Mouse (Mus musculus) heart, embryonic 12.5 days (tissue): Measurements from ENCODE around the gene Hand1. TPM values are rescaled to one million over a fixed set of nuclear protein-coding genes. Genes with fewer than 3 reads are reported as not detected.
A peak's percentile ranks its signal among the peaks of the same experiment; 100 is the strongest.

ENCODE experiments used
- ATAC-seq: fragments of 200-750 bp; cut with Nextera tagmentation; 2 replicates; pipeline ENCODE4 v1.8.0; 2017; ENCODE audit warnings: moderate TSS enrichment, moderate library complexity; ENCODE audit not compliant: insufficient number of reproducible peaks, low FRiP score
- H3K27ac ChIP-seq: fragments of 300-500 bp; sonication (generic); 2 replicates; pipeline ENCODE4 v1.5.1; 2016; ENCODE audit warnings: mild to moderate bottlenecking, moderate library complexity; ENCODE audit not compliant: poor library complexity, severe bottlenecking
- H3K27me3 ChIP-seq: fragments of 300-500 bp; sonication (generic); replicated peaks from 2 replicates; pipeline ENCODE4 v1.6.1; 2016; ENCODE audit warnings: mild to moderate bottlenecking, moderate library complexity
- H3K36me3 ChIP-seq: fragments of 300-500 bp; sonication (generic); 2 replicates; pipeline ENCODE4 v1.6.1; 2016; ENCODE audit warnings: mild to moderate bottlenecking, moderate library complexity
- H3K4me1 ChIP-seq: fragments of 300-500 bp; sonication (generic); replicated peaks from 2 replicates; pipeline ENCODE4 v1.6.1; 2016; ENCODE audit warnings: mild to moderate bottlenecking
- H3K4me2 ChIP-seq: fragments of 300-500 bp; sonication (generic); 2 replicates; pipeline ENCODE4 v1.6.1; 2016; ENCODE audit warnings: mild to moderate bottlenecking, moderate library complexity
- H3K4me3 ChIP-seq: fragments of 300-500 bp; sonication (generic); 2 replicates; pipeline ENCODE4 v1.5.1; 2016; ENCODE audit warnings: mild to moderate bottlenecking
- H3K9ac ChIP-seq: fragments of 300-500 bp; sonication (generic); 2 replicates; pipeline ENCODE4 v1.6.1; 2016; ENCODE audit warnings: mild to moderate bottlenecking, moderate library complexity
- H3K9me3 ChIP-seq: fragments of 300-500 bp; sonication (generic); replicated peaks from 2 replicates; pipeline ENCODE4 v1.6.1; 2016; ENCODE audit warnings: mild to moderate bottlenecking, moderate library complexity
- WGBS: fragments of 180-500 bp; shearing (Covaris S2); methylation state at CpG from one replicate; pipeline ENCODE4 v1.1.7; 2016; 5-methylcytosine and 5-hydroxymethylcytosine counted together
- polyA plus RNA-seq: library from polyadenylated mRNA; unstranded; fragments of >200 nt; fragmentation: Nextera tagmentation; extraction: Ambion mirVana; gene quantifications from 2 replicates; pipeline ENCODE4 v1.2.1, GENCODE M21; 2016

Gene Hand1
- polyA plus RNA-seq, 1 experiment from 2014 or later: 62.0 TPM

DNA sequence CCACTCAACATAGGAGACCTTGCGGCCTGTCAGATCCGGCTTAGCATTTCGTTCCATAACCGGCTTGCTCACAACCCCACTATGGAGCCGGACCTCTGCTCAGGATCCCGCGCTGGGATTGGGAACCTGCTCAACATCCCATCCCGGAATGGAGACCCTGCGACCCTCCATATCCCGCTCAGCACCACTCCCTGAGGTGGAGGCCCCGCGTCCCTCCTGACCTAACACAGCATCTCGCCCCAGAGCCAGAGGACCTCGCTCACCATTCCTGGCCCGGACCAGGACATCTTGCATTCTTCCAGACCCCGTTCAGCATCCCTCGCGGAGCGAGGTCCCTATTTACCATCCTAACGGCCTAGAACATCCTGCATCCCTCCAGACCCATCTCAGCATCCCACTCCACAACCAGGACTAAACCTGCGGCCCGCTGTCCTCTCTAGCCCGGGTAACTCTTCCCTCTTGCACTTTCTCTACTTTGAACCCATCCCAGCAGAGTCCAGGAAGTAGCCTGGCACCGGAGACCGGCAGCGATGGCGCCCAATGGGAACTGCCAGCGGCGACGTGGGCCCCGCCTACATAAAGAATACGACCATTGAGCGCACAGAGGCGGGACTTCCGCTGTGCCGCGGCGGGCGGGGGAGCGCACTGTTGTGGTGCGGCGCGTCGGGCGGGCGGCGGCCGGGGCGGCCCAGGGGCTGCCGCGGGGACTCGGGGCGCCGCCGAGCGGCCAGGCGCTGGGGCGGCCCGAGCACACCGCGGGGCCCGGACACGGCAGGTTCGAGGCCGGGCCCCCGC, 31.4 kb downstream of the Hand1 start, which contains the start of gene Sap30l:
Gene Sap30l (plus strand): TSS at position 667 of the 795 bp plus-strand sequence.
- Histone ChIP-seq H3K27me3 (no peaks in the 10 kb centered on the region), H3K36me3 (no peaks in the 10 kb centered on the region), H3K4me3 (peak within 1 kb of the TSS; percentile 99), H3K27ac (peak within 1 kb of the TSS; percentile 89), H3K9ac (peak within 1 kb of the TSS; percentile 97), H3K4me1 (peaks cover 28% of the 10 kb centered on the region), H3K4me2 (peak within 1 kb of the TSS; percentile 90), H3K9me3 (no peaks in the 10 kb centered on the region)
- under 1% methylated on average over 66 of the region's 66 CpGs for WGBS
- ATAC-seq: peak; percentile 97

DNA sequence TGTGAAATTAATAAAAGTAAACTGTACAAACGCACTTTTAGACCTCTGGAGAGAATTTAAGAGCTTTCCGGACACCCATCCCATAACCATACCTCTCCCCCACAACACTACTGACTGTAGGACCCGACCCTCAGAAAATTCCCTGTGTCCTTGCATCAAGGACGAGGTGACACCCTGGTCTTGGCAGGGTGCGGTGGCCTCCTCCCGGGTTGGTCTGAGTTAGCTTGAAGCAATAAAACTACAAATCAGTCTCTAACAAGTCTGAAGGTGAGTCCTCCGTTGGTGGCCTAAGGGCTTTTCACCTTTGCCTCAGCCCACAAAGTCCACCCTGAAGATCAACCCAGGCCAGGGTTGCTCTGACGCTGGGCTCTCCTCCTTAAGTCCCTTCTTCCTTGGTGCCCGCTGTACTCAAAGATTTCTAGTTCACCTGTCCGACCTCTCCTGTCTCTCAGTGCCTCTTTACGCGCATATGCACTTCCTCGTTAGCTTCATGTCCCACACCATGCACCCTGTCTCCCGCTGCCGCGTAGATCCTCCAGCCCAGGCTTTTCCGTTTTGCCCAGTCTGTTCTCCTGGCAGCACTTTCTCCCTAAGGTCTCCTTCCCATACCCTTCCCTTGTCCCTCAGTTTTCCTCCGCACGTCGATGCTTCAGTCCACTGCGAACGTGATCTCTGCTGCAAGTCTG, 32.2 kb downstream of the Hand1 start:
- no peak for ATAC-seq
- 13% methylated on average over 22 of the region's 22 CpGs for WGBS
- Histone ChIP-seq H3K4me2 (peak overlapping the region; percentile 90), H3K4me3 (peak overlapping the region; percentile 99), H3K27ac (peak overlapping the region; percentile 89), H3K9me3 (no peaks in the 10 kb centered on the region), H3K9ac (peak overlapping the region; percentile 90), H3K27me3 (no peaks in the 10 kb centered on the region), H3K4me1 (peaks cover 28% of the 10 kb centered on the region), H3K36me3 (no peaks in the 10 kb centered on the region)

GRCm38 (mm10) chr11:57799456-57799855, 33.2 kb downstream of the Hand1 start:
- Histone ChIP-seq H3K4me3 (no peak overlapping the region), H3K9ac (no peak overlapping the region), H3K36me3 (no peaks in the 10 kb centered on the region), H3K9me3 (no peaks in the 10 kb centered on the region), H3K27me3 (no peaks in the 10 kb centered on the region), H3K27ac (no peak overlapping the region), H3K4me1 (peaks cover 28% of the 10 kb centered on the region), H3K4me2 (no peak overlapping the region)
- no peak for ATAC-seq
- 81% methylated on average over 10 of the region's 10 CpGs for WGBS

GRCm38 (mm10) chr11:57797828-57798227, 34.8 kb downstream of the Hand1 start:
- no peak overlapping the region for H3K27ac ChIP-seq
- 69% methylated on average over 9 of the region's 9 CpGs for WGBS
- ATAC-seq: no peak
- H3K4me3 ChIP-seq: no peak overlapping the region
- H3K9me3 ChIP-seq: no peaks in the 10 kb centered on the region
- no peak overlapping the region for H3K9ac ChIP-seq
- peaks cover 15% of the 10 kb centered on the region for H3K4me1 ChIP-seq
- H3K4me2 ChIP-seq: no peak overlapping the region
- no peaks in the 10 kb centered on the region for H3K27me3 ChIP-seq
- H3K36me3 ChIP-seq: no peaks in the 10 kb centered on the region

DNA sequence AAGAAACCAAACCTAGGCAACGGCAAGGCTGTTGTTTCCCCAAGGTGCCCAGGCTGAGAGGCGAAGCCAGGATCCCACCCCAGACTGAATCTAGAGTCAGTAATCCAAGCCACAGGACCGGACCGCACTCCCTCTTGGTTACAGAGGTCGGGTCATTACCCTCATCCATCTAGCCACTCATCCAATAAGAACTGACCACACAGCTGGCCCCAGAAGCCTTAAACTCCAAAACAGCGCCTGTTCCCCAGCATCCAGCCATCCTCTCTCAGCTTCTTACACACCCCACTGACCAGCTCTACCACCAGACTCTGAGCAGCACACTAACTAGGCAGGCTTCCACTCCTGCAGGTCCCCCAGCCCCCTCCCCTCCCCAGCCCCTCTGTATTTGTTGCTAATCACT, 37.5 kb downstream of the Hand1 start:
- Histone ChIP-seq H3K4me3 (no peak overlapping the region), H3K27ac (no peak overlapping the region), H3K9ac (no peak overlapping the region), H3K36me3 (no peaks in the 10 kb centered on the region), H3K4me2 (no peak overlapping the region), H3K9me3 (no peaks in the 10 kb centered on the region), H3K4me1 (peaks cover 6% of the 10 kb centered on the region), H3K27me3 (no peaks in the 10 kb centered on the region)
- ATAC-seq: no peak
- WGBS: 64% methylated on average over 6 of the region's 6 CpGs

DNA sequence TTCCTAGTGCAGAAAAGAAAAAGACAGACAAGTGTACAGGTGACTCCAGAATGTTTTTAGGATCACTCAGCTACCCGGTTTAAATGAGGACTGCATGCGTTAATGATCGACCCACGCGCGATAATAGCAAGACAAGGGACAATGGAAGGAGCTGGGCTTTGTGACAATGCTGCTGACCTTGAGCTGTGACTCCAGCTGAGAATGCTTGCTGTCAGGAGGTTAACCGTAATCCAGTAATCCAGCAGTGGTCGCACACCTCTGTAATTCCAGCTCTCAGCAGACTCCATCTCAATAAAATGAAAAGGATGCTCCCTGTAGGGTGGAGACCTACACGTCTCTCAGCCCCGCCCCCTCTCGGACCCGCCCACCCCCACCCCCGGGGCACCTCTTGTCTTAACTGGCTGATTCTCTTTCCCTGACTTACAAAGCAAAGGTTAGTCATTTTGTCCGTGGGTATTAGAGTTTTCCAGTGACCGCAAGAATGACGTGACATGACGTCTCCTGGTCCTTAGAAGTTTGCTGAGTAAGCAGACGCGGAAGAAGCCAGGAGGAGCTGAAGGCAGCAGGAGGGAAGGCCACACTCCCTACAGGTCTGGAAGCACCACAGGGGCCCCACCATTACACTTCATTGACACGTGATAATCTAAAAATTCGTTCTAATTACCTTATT, 41.6 kb downstream of the Hand1 start:
- H3K9ac ChIP-seq: no peak overlapping the region
- no peaks in the 10 kb centered on the region for H3K9me3 ChIP-seq
- no peaks in the 10 kb centered on the region for H3K27me3 ChIP-seq
- H3K36me3 ChIP-seq: no peaks in the 10 kb centered on the region
- H3K4me2 ChIP-seq: peak overlapping the region; percentile 46
- no peak overlapping the region for H3K27ac ChIP-seq
- H3K4me3 ChIP-seq: 0 out of 2 replicates have a peak overlapping the region, but pooled peaks have one; percentile 6
- WGBS: 28% methylated on average over 21 of the region's 21 CpGs
- no peak for ATAC-seq
- 0 out of 2 replicates have a peak, but pooled peaks cover 6% of the 10 kb centered on the region for H3K4me1 ChIP-seq

DNA sequence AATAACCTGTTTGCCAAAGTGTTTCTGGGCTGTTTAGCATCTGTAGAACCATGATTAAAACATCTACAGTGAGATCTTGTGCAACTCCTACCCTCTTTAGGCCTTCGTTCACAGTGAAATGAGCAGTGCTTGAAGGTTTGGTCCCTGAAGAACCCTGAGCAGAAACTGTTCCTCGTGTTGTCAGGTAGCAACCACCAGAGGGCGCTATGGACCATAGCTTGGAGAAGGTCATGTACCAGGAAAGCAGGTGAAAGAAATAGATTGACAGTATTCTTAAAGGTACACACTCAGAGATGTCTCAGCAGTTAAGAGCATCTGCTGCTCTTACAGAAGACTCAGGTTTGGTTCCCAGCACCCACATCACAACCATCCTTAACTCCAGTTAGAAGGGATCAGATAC, 44.7 kb downstream of the Hand1 start:
- no peak for ATAC-seq
- Histone ChIP-seq H3K27me3 (no peaks in the 10 kb centered on the region), H3K4me2 (no peak overlapping the region), H3K9ac (no peak overlapping the region), H3K4me3 (no peak overlapping the region), H3K4me1 (0 out of 2 replicates have a peak, but pooled peaks cover 6% of the 10 kb centered on the region), H3K36me3 (0 out of 2 replicates have a peak, but pooled peaks cover 6% of the 10 kb centered on the region), H3K9me3 (no peaks in the 10 kb centered on the region), H3K27ac (no peak overlapping the region)
- 33% methylated on average over 3 of the region's 3 CpGs for WGBS

DNA sequence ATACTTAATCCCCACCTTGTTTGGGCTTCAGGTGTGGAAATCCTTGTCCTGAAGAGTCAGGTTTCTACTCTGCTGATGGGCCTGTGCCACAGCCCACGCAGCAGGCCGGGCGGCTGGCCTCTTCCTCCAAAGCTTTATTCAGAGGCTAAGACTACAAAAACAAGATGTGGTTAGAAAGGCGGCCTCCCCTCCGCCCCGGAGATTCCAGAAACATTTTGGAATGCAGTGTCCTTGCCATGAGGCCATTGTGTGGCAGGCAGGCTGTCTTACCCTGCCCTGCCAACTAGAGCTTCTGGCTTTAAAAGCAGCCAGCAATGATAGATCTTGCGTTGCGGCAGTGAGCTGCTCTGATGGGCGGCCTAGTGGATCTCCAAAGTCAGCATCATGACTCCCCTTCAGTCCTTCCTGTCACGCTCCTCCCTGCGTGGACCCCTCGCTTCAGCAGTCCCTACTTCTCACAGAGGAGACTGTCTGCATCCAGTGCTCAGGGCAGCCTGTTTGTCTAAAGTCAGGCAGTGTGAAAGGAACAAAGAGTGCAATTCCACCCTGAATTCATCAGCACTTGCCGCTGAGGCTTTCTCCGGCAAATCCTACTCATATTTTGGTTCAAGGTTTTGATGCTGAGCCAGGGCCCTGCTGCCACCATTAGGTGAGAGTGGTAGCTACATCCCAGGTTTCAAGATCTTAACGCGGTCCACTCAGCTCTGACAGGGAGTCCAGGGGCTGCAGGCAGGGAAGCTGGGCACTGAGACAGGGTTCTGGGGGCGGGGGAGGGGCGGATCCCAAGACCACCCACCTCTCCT, 45.8 kb downstream of the Hand1 start:
- no peaks in the 10 kb centered on the region for H3K27me3 ChIP-seq
- no peak overlapping the region for H3K27ac ChIP-seq
- ATAC-seq: no peak
- WGBS: 53% methylated on average over 18 of the region's 18 CpGs
- H3K4me2 ChIP-seq: no peak overlapping the region
- H3K36me3 ChIP-seq: 0 out of 2 replicates have a peak, but pooled peaks cover 6% of the 10 kb centered on the region
- H3K9me3 ChIP-seq: no peaks in the 10 kb centered on the region
- H3K4me1 ChIP-seq: 0 out of 2 replicates have a peak, but pooled peaks cover 6% of the 10 kb centered on the region
- H3K4me3 ChIP-seq: no peak overlapping the region
- no peak overlapping the region for H3K9ac ChIP-seq

DNA sequence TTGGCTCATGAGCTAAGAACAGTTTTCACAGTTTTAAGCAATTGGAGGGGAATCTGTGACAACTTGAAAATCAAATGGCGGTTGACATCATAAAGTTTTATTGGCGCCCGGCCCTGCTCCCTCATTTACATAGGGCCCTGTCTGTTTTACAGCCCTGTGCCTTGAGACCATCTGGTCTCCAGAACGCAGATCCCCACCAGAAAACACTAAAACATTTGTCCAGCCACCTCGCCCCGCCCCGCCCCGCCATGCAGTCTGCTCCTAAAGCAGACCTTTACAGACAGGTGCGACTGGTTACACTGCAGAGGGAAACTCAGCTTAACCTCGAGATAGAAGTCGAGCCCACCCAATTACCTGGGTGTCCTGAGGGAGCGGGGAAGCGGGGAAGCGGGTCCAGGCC, 52.8 kb downstream of the Hand1 start:
- Histone ChIP-seq H3K4me3 (no peak overlapping the region), H3K4me2 (no peak overlapping the region), H3K4me1 (peaks cover 5% of the 10 kb centered on the region; the same call in 1 of the 2 replicates), H3K27ac (no peak overlapping the region), H3K36me3 (0 out of 2 replicates have a peak, but pooled peaks cover 9% of the 10 kb centered on the region), H3K9me3 (no peaks in the 10 kb centered on the region), H3K9ac (no peak overlapping the region), H3K27me3 (no peaks in the 10 kb centered on the region)
- no peak for ATAC-seq
- WGBS: 88% methylated on average over 14 of the region's 14 CpGs
